Mouse (Mus musculus): ENCODE measurements at regions not wholly inside any gene's neighbourhood (a gene's known extent, or its start where the extent isn't known, plus 50 kb on each side); places are given as distances from the start of the nearest gene placed in this dataset.
"Not testable (repeated sequence)": the region's sequence is repeated elsewhere in the genome, so short reads cannot be mapped to it uniquely, and the experiment has no call there.

GRCm38 (mm10) chr15:90351898-90352297 is 127.8 kb downstream of the Alg10b start:
- 85% methylated on average over 3 of the region's 3 CpGs for WGBS
- H3K4me3 ChIP-seq (ENCODE audit: low read length) = no peak overlapping the region
- H3K9ac ChIP-seq (ENCODE audit: low read depth, low read length) = no peak overlapping the region
- H3K36me3 ChIP-seq (ENCODE audit: control insufficient read depth, insufficient read depth, low read length) = no peaks in the 10 kb centered on the region
- H3K27me3 ChIP-seq (replicated peaks; ENCODE audit: control insufficient read depth, insufficient read depth, low read length) = no peaks in the 10 kb centered on the region
- H3K4me2 ChIP-seq (ENCODE audit: low read length) = no peak overlapping the region
- H3K4me1 ChIP-seq (ENCODE audit: control insufficient read depth, insufficient read depth, low read depth, low read length) = no peaks in the 10 kb centered on the region; the same call in 1 of the 2 replicates
- ATAC-seq = no peak
- no peak overlapping the region for H3K27ac ChIP-seq (ENCODE audit: low read depth, low read length)
- H3K9me3 ChIP-seq (ENCODE audit: control insufficient read depth, low read length) = 0 out of 2 replicates have a peak, but pooled peaks cover 3% of the 10 kb centered on the region

GRCm38 (mm10) chr15:90365656-90366055 is 141.5 kb downstream of the Alg10b start:
- no peak for ATAC-seq
- H3K9me3 ChIP-seq (ENCODE audit: control insufficient read depth, low read length) = peaks cover 2% of the 10 kb centered on the region
- H3K27me3 ChIP-seq (replicated peaks; ENCODE audit: control insufficient read depth, insufficient read depth, low read length) = no peaks in the 10 kb centered on the region

GRCm38 (mm10) chr15:90377959-90378358 is 153.8 kb downstream of the Alg10b start:
- no peak for ATAC-seq
- 80% methylated on average over 2 of the region's 2 CpGs for WGBS
- H3K4me2 ChIP-seq (ENCODE audit: low read length) = no peak overlapping the region
- no peaks in the 10 kb centered on the region for H3K36me3 ChIP-seq (ENCODE audit: control insufficient read depth, insufficient read depth, low read length)
- no peak overlapping the region for H3K4me3 ChIP-seq (ENCODE audit: low read length)
- no peaks in the 10 kb centered on the region for H3K9me3 ChIP-seq (ENCODE audit: control insufficient read depth, low read length)
- no peaks in the 10 kb centered on the region for H3K27me3 ChIP-seq (replicated peaks; ENCODE audit: control insufficient read depth, insufficient read depth, low read length)
- no peaks in the 10 kb centered on the region for H3K4me1 ChIP-seq (ENCODE audit: control insufficient read depth, insufficient read depth, low read depth, low read length)
- no peak overlapping the region for H3K27ac ChIP-seq (ENCODE audit: low read depth, low read length)
- no peak overlapping the region for H3K9ac ChIP-seq (ENCODE audit: low read depth, low read length)

More at GRCm38 (mm10) chr15:90365656-90366055, 141.5 kb downstream of the Alg10b start:
- no peak overlapping the region for H3K4me3 ChIP-seq (ENCODE audit: low read length)
- H3K36me3 ChIP-seq (ENCODE audit: control insufficient read depth, insufficient read depth, low read length) = no peaks in the 10 kb centered on the region
- H3K9ac ChIP-seq (ENCODE audit: low read depth, low read length) = no peak overlapping the region
- no peak overlapping the region for H3K27ac ChIP-seq (ENCODE audit: low read depth, low read length)
- no peaks in the 10 kb centered on the region for H3K4me1 ChIP-seq (ENCODE audit: control insufficient read depth, insufficient read depth, low read depth, low read length)
- no peak overlapping the region for H3K4me2 ChIP-seq (ENCODE audit: low read length)

- Histone ChIP-seq H3K9me3 (ENCODE audit: control insufficient read depth, low read length) (no peaks in the 10 kb centered on the region), H3K4me1 (ENCODE audit: control insufficient read depth, insufficient read depth, low read depth, low read length) (no peaks in the 10 kb centered on the region), H3K27ac (ENCODE audit: low read depth, low read length) (no peak overlapping the region), H3K9ac (ENCODE audit: low read depth, low read length) (no peak overlapping the region), H3K4me3 (ENCODE audit: low read length) (no peak overlapping the region), H3K36me3 (ENCODE audit: control insufficient read depth, insufficient read depth, low read length) (no peaks in the 10 kb centered on the region), H3K4me2 (ENCODE audit: low read length) (no peak overlapping the region), H3K27me3 (replicated peaks; ENCODE audit: control insufficient read depth, insufficient read depth, low read length) (no peaks in the 10 kb centered on the region)
- 81% methylated on average over 3 of the region's 3 CpGs for WGBS
- no peak for ATAC-seq
Measured at GRCm38 (mm10) chr15:90396961-90397360, 172.8 kb downstream of the Alg10b start.

- Histone ChIP-seq H3K27ac (ENCODE audit: low read depth, low read length) (no peak overlapping the region), H3K36me3 (ENCODE audit: control insufficient read depth, insufficient read depth, low read length) (no peaks in the 10 kb centered on the region), H3K9me3 (ENCODE audit: control insufficient read depth, low read length) (no peaks in the 10 kb centered on the region), H3K4me2 (ENCODE audit: low read length) (no peak overlapping the region), H3K4me3 (ENCODE audit: low read length) (no peak overlapping the region), H3K27me3 (replicated peaks; ENCODE audit: control insufficient read depth, insufficient read depth, low read length) (no peaks in the 10 kb centered on the region), H3K9ac (ENCODE audit: low read depth, low read length) (no peak overlapping the region), H3K4me1 (ENCODE audit: control insufficient read depth, insufficient read depth, low read depth, low read length) (no peaks in the 10 kb centered on the region)
- ATAC-seq = no peak
- 94% methylated on average over 2 of the region's 2 CpGs for WGBS
Measured at GRCm38 (mm10) chr15:90397691-90398377, 173.7 kb downstream of the Alg10b start.

GRCm38 (mm10) chr15:90400326-90401280 is 176.5 kb downstream of the Alg10b start:
- ATAC-seq = no peak
- Histone ChIP-seq H3K4me1 (ENCODE audit: control insufficient read depth, insufficient read depth, low read depth, low read length) (no peaks in the 10 kb centered on the region), H3K9me3 (ENCODE audit: control insufficient read depth, low read length) (no peaks in the 10 kb centered on the region), H3K36me3 (ENCODE audit: control insufficient read depth, insufficient read depth, low read length) (no peaks in the 10 kb centered on the region), H3K4me2 (ENCODE audit: low read length) (no peak overlapping the region), H3K27ac (ENCODE audit: low read depth, low read length) (no peak overlapping the region), H3K27me3 (replicated peaks; ENCODE audit: control insufficient read depth, insufficient read depth, low read length) (no peaks in the 10 kb centered on the region), H3K4me3 (ENCODE audit: low read length) (no peak overlapping the region), H3K9ac (ENCODE audit: low read depth, low read length) (no peak overlapping the region)
- WGBS = 23% methylated on average over 5 of the region's 5 CpGs

- WGBS = 100% methylated on average over 2 of the region's 2 CpGs
- H3K4me1 ChIP-seq (ENCODE audit: control insufficient read depth, insufficient read depth, low read depth, low read length) = peaks cover 5% of the 10 kb centered on the region
Measured at GRCm38 (mm10) chr15:90420776-90421175, 196.7 kb downstream of the Alg10b start.

GRCm38 (mm10) chr15:90422122-90422614 is 198.1 kb downstream of the Alg10b start:
- Histone ChIP-seq H3K9ac (ENCODE audit: low read depth, low read length) (no peak overlapping the region), H3K36me3 (ENCODE audit: control insufficient read depth, insufficient read depth, low read length) (no peaks in the 10 kb centered on the region), H3K9me3 (ENCODE audit: control insufficient read depth, low read length) (no peaks in the 10 kb centered on the region), H3K27me3 (replicated peaks; ENCODE audit: control insufficient read depth, insufficient read depth, low read length) (no peaks in the 10 kb centered on the region), H3K27ac (ENCODE audit: low read depth, low read length) (no peak overlapping the region), H3K4me1 (ENCODE audit: control insufficient read depth, insufficient read depth, low read depth, low read length) (peaks cover 5% of the 10 kb centered on the region), H3K4me2 (ENCODE audit: low read length) (no peak overlapping the region), H3K4me3 (ENCODE audit: low read length) (no peak overlapping the region)
- WGBS = 11% methylated on average over 5 of the region's 5 CpGs
- peak; percentile 42; the same call in 1 of the 2 replicates for ATAC-seq

More at GRCm38 (mm10) chr15:90420776-90421175, 196.7 kb downstream of the Alg10b start:
- ATAC-seq = no peak
- H3K9me3 ChIP-seq (ENCODE audit: control insufficient read depth, low read length) = no peaks in the 10 kb centered on the region
- H3K27ac ChIP-seq (ENCODE audit: low read depth, low read length) = no peak overlapping the region
- no peak overlapping the region for H3K4me3 ChIP-seq (ENCODE audit: low read length)
- H3K27me3 ChIP-seq (replicated peaks; ENCODE audit: control insufficient read depth, insufficient read depth, low read length) = no peaks in the 10 kb centered on the region
- H3K9ac ChIP-seq (ENCODE audit: low read depth, low read length) = no peak overlapping the region
- no peak overlapping the region for H3K4me2 ChIP-seq (ENCODE audit: low read length)
- no peaks in the 10 kb centered on the region for H3K36me3 ChIP-seq (ENCODE audit: control insufficient read depth, insufficient read depth, low read length)

- H3K4me3 ChIP-seq (ENCODE audit: low read length); H3K9ac ChIP-seq (ENCODE audit: low read depth, low read length); H3K4me2 ChIP-seq (ENCODE audit: low read length); H3K27me3 ChIP-seq (replicated peaks; ENCODE audit: control insufficient read depth, insufficient read depth, low read length); ATAC-seq; H3K27ac ChIP-seq (ENCODE audit: low read depth, low read length); H3K36me3 ChIP-seq (ENCODE audit: control insufficient read depth, insufficient read depth, low read length); H3K9me3 ChIP-seq (ENCODE audit: control insufficient read depth, low read length); H3K4me1 ChIP-seq (ENCODE audit: control insufficient read depth, insufficient read depth, low read depth, low read length): not testable (repeated sequence)
- WGBS = 94% methylated on average over 3 of the region's 3 CpGs
Measured at GRCm38 (mm10) chr15:90431048-90431447, 206.9 kb downstream of the Alg10b start.

All from hindbrain, embryonic 16.5 days (tissue).